ENCODE assay signal across 10 mouse cellular contexts in the genomic region with DNA sequence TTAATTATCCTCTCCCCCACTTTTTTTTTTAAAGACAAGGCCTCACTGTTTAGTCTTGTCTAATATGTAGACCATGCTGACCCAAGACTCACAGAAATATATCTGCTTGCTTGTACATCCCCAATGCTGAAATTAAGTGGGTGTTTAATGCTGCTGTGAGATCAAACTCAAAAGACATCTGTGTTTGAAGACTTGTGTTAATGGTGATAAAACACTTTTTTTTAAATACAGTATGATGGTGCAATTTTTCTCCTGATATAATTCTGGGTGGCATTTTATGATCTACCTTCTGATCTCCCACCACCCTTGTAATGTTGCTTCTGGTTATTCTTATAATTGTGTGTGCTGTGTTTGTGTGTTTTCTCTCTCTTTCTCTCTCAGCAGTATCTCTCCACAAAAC. TPM values are rescaled to one million over a fixed set of nuclear protein-coding genes. Genes with fewer than 3 reads are reported as not detected.
DNase-seq lines count a peak whose midpoint lies in the region; ATAC-seq and TF ChIP-seq lines count a peak whose summit lies in the region.
"Had no signal": no experiment of that assay in that cellular context is flagged by ENCODE, and none has a peak within 500 bp of the region (broad histone marks: within the 10 kb centered on the region; RNA-seq: fewer than 3 reads in every experiment).

No protein-coding gene starts in this region.

- H3K9me3 ChIP-seq in heart, embryonic 13.5 days: no peaks in the 10 kb centered on the region
- H3K9me3 ChIP-seq in E14TG2a.4 (ENCODE audit: low read length): no peaks in the 10 kb centered on the region
- H3K9me3 ChIP-seq in forebrain, embryonic 13.5 days (replicated peaks): no peaks in the 10 kb centered on the region
- H3K9me3 ChIP-seq in liver, embryonic 16.5 days (replicated peaks; ENCODE audit: control insufficient read depth, low read length): no peaks in the 10 kb centered on the region

- no peak overlapping the region for H3K4me3 ChIP-seq in heart, embryonic 13.5 days
- peak overlapping the region; percentile 29; the same call in 1 of the 2 replicates for H3K4me3 ChIP-seq in E14TG2a.4 (replicated peaks; ENCODE audit: low read length)
- H3K4me3 ChIP-seq in forebrain, embryonic 13.5 days: peak overlapping the region; percentile 95; the same call in 1 of the 2 replicates
- peak overlapping the region; percentile 86 for H3K4me3 ChIP-seq in liver, embryonic 16.5 days (ENCODE audit: low read depth, low read length)

- TF ChIP-seq CTCF in E14TG2a.4 (conservative IDR thresholded peaks at IDR 0.05; ENCODE audit: low read length): no peak

- peaks cover 35% of the 10 kb centered on the region for H3K4me1 ChIP-seq in heart, embryonic 13.5 days
- peaks cover 61% of the 10 kb centered on the region for H3K4me1 ChIP-seq in E14TG2a.4 (replicated peaks; ENCODE audit: low read depth, low read length)
- H3K4me1 ChIP-seq in forebrain, embryonic 13.5 days: peaks cover 39% of the 10 kb centered on the region
- peaks cover 43% of the 10 kb centered on the region for H3K4me1 ChIP-seq in liver, embryonic 16.5 days (ENCODE audit: control insufficient read depth, low read depth, low read length)

- H3K36me3 ChIP-seq in heart, embryonic 13.5 days: peaks cover 4% of the 10 kb centered on the region
- no peaks in the 10 kb centered on the region for H3K36me3 ChIP-seq in E14TG2a.4 (ENCODE audit: insufficient read depth, low read length)
- H3K36me3 ChIP-seq in forebrain, embryonic 13.5 days (ENCODE audit: poor library complexity, severe bottlenecking): no peaks in the 10 kb centered on the region
- H3K36me3 ChIP-seq in liver, embryonic 16.5 days (ENCODE audit: control insufficient read depth, insufficient read depth): no peaks in the 10 kb centered on the region

- no peak overlapping the region for H3K27ac ChIP-seq in heart, embryonic 13.5 days (replicated peaks)
- no peak overlapping the region for H3K27ac ChIP-seq in forebrain, embryonic 13.5 days
- H3K27ac ChIP-seq in liver, embryonic 16.5 days (ENCODE audit: low read length): peak overlapping the region; percentile 94

- DNase-seq in heart, adult 11 months: no peak
- no peak for DNase-seq in gastrocnemius, postnatal 10 days
- DNase-seq in left cerebral cortex, postnatal 36 days (ENCODE audit: low spot score in 2 of 2): no peak
- DNase-seq: kidney, adult 18-20 months; lung, adult 18-20 months had no signal

- intact Hi-C loops in left cerebral cortex, postnatal 36 days (cut with DNase I): no loop called here

- no peak for ATAC-seq in heart, embryonic 13.5 days (ENCODE audit: extremely low read depth, insufficient number of reproducible peaks, low FRiP score, low TSS enrichment)
- ATAC-seq in forebrain, embryonic 13.5 days: no peak
- peak; percentile 4 for ATAC-seq in liver, embryonic 16.5 days (ENCODE audit: low read depth)
- ATAC-seq in cerebellum, adult (ENCODE audit: insufficient number of reproducible peaks, low FRiP score, low TSS enrichment): no peak

- H3K4me2 ChIP-seq in heart, embryonic 13.5 days: peak overlapping the region; percentile 81
- H3K4me2 ChIP-seq in forebrain, embryonic 13.5 days: peak overlapping the region; percentile 72
- peak overlapping the region; percentile 95 for H3K4me2 ChIP-seq in liver, embryonic 16.5 days (ENCODE audit: low read depth, low read length)

- peak overlapping the region; percentile 97; the same call in 1 of the 2 replicates for H3K9ac ChIP-seq in heart, embryonic 13.5 days
- H3K9ac ChIP-seq in forebrain, embryonic 13.5 days: 0 out of 2 replicates have a peak overlapping the region, but pooled peaks have one; percentile 90
- H3K9ac ChIP-seq in liver, embryonic 16.5 days (ENCODE audit: low read depth, low read length): peak overlapping the region; percentile 93

- H3K27me3 ChIP-seq in heart, embryonic 13.5 days (replicated peaks): no peaks in the 10 kb centered on the region
- no peaks in the 10 kb centered on the region for H3K27me3 ChIP-seq in E14TG2a.4 (ENCODE audit: insufficient read depth, low read length)
- H3K27me3 ChIP-seq in forebrain, embryonic 13.5 days: no peaks in the 10 kb centered on the region
- H3K27me3 ChIP-seq in liver, embryonic 16.5 days (ENCODE audit: control insufficient read depth, insufficient read depth, low read depth, low read length): no peaks in the 10 kb centered on the region

RNA-seq across cellular contexts. Expression of gene Thap4, which starts 1.5 kb away (rescaled TPM):
- polyA plus RNA-seq in heart, embryonic 13.5 days (2015; fragmentation: Nextera tagmentation; extraction: Ambion mirVana): 50.8 and 54.4 TPM in 2 replicates
- polyA plus RNA-seq in forebrain, embryonic 13.5 days (2015; fragmentation: Nextera tagmentation; extraction: Ambion mirVana): 38.0 and 43.2 TPM in 2 replicates
- polyA plus RNA-seq in liver, embryonic 16.5 days (2015; fragmentation: Nextera tagmentation; extraction: Ambion mirVana): 10.6 and 11.9 TPM in 2 replicates
- total RNA-seq in gastrocnemius, postnatal 10 days (2021): 10 to 100 TPM; 32.3 to 38.8 TPM
- total RNA-seq in left cerebral cortex, postnatal 36 days (2021): 10 to 100 TPM; 36.0 to 39.0 TPM

RNA-seq across cellular contexts. Expression of gene Atg4b, which starts 4.9 kb away (rescaled TPM):
- 51.0 and 58.6 TPM in 2 replicates for polyA plus RNA-seq in heart, embryonic 13.5 days (2015; fragmentation: Nextera tagmentation; extraction: Ambion mirVana)
- 91.5 and 96.9 TPM in 2 replicates for polyA plus RNA-seq in forebrain, embryonic 13.5 days (2015; fragmentation: Nextera tagmentation; extraction: Ambion mirVana)
- 60.2 and 63.0 TPM in 2 replicates for polyA plus RNA-seq in liver, embryonic 16.5 days (2015; fragmentation: Nextera tagmentation; extraction: Ambion mirVana)
- 10 to 100 TPM; 32.3 to 41.2 TPM for total RNA-seq in gastrocnemius, postnatal 10 days (2021)
- 10 to 100 TPM; 75.4 to 88.1 TPM for total RNA-seq in left cerebral cortex, postnatal 36 days (2021)

RNA-seq across cellular contexts. Expression of gene Dtymk, which starts 45.6 kb away (rescaled TPM):
- polyA plus RNA-seq in heart, embryonic 13.5 days (2015; fragmentation: Nextera tagmentation; extraction: Ambion mirVana): 154 and 178 TPM in 2 replicates
- 234 and 245 TPM in 2 replicates for polyA plus RNA-seq in forebrain, embryonic 13.5 days (2015; fragmentation: Nextera tagmentation; extraction: Ambion mirVana)
- 95.9 and 110 TPM in 2 replicates for polyA plus RNA-seq in liver, embryonic 16.5 days (2015; fragmentation: Nextera tagmentation; extraction: Ambion mirVana)
- 10 to 100 TPM; 33.4 to 40.5 TPM for total RNA-seq in gastrocnemius, postnatal 10 days (2021)
- 10 to 100 TPM; 47.7 to 50.3 TPM for total RNA-seq in left cerebral cortex, postnatal 36 days (2021)

RNA-seq across cellular contexts. Expression of gene Ing5, which starts 47.6 kb away (rescaled TPM):
- 12.2 and 12.5 TPM in 2 replicates for polyA plus RNA-seq in heart, embryonic 13.5 days (2015; fragmentation: Nextera tagmentation; extraction: Ambion mirVana)
- 14.2 and 15.8 TPM in 2 replicates for polyA plus RNA-seq in forebrain, embryonic 13.5 days (2015; fragmentation: Nextera tagmentation; extraction: Ambion mirVana)
- 8.6 and 9.1 TPM in 2 replicates for polyA plus RNA-seq in liver, embryonic 16.5 days (2015; fragmentation: Nextera tagmentation; extraction: Ambion mirVana)
- total RNA-seq in gastrocnemius, postnatal 10 days (2021): 1 to 10 TPM; 4.8 to 5.7 TPM
- 10 to 100 TPM; 11.0 to 12.2 TPM for total RNA-seq in left cerebral cortex, postnatal 36 days (2021)
